Comparison of ENCODE assay signal across 22 mouse cellular contexts in genomic region chr7:82070946-82071727, GRCm38 (mm10).
DNase-seq lines count a peak whose midpoint lies in the region; ATAC-seq and TF ChIP-seq lines count a peak whose summit lies in the region.
"Had no signal": no experiment of that assay in that cellular context is flagged by ENCODE, and none has a peak within 500 bp of the region (broad histone marks: within the 10 kb centered on the region; RNA-seq: fewer than 3 reads in every experiment).

No protein-coding gene starts in this region.

- no peak overlapping the region for H3K27ac ChIP-seq in midbrain, postnatal 0 days (ENCODE audit: low read depth, low read length)
- H3K27ac ChIP-seq: embryonic facial prominence, embryonic 10.5 days; embryonic facial prominence, embryonic 12.5 days; forebrain, embryonic 13.5 days; forebrain, embryonic 15.5 days had no signal

- no peak for TF ChIP-seq CTCF in Patski (IDR thresholded peaks at IDR 0.05)
- TF ChIP-seq CTCF in midbrain, postnatal 0 days (IDR thresholded peaks at IDR 0.05): no peak

- CTCF ChIA-PET in Patski (lab: Charles Lee): interaction anchor here (1.0 kb wide), 1 partner anchor 13 kb away, joined by 3 read pairs; no protein-coding TSS in a partner anchor

- in situ Hi-C loops in Patski (cut with MboI; ENCODE audit: low pct_unique_long_range_greater_than_20kb): no loop called here

- no peak overlapping the region for H3K4me2 ChIP-seq in midbrain, postnatal 0 days (ENCODE audit: low read depth, low read length, poor library complexity, severe bottlenecking)
- H3K4me2 ChIP-seq: embryonic facial prominence, embryonic 12.5 days; forebrain, embryonic 13.5 days; forebrain, embryonic 15.5 days had no signal

- H3K4me1 ChIP-seq in midbrain, postnatal 0 days (ENCODE audit: insufficient read depth, low read length): no peaks in the 10 kb centered on the region; the same call in 1 of the 2 replicates
- H3K4me1 ChIP-seq: embryonic facial prominence, embryonic 10.5 days; embryonic facial prominence, embryonic 12.5 days; forebrain, embryonic 13.5 days; forebrain, embryonic 15.5 days had no signal

- no peak overlapping the region for H3K4me3 ChIP-seq in midbrain, postnatal 0 days (ENCODE audit: low read depth, low read length)
- H3K4me3 ChIP-seq: embryonic facial prominence, embryonic 10.5 days; embryonic facial prominence, embryonic 12.5 days; forebrain, embryonic 13.5 days; forebrain, embryonic 15.5 days had no signal

- WGBS in midbrain, postnatal 0 days: 90% methylated on average over 10 of the region's 10 CpGs

- H3K9me3 ChIP-seq in midbrain, postnatal 0 days (ENCODE audit: low read length): no peaks in the 10 kb centered on the region
- H3K9me3 ChIP-seq: embryonic facial prominence, embryonic 10.5 days; embryonic facial prominence, embryonic 12.5 days; forebrain, embryonic 13.5 days; forebrain, embryonic 15.5 days; G1E had no signal

- peak; percentile 77 for ATAC-seq in Patski
- ATAC-seq in midbrain, postnatal 0 days (ENCODE audit: low FRiP score): no peak
- ATAC-seq: forebrain, embryonic 13.5 days; forebrain, embryonic 15.5 days; forebrain, postnatal 0 days had no signal

- no peaks in the 10 kb centered on the region for H3K36me3 ChIP-seq in midbrain, postnatal 0 days (ENCODE audit: insufficient read depth, low read length)
- H3K36me3 ChIP-seq: embryonic facial prominence, embryonic 10.5 days; embryonic facial prominence, embryonic 12.5 days; forebrain, embryonic 15.5 days; G1E had no signal

- H3K27me3 ChIP-seq in Patski: no peaks in the 10 kb centered on the region
- no peaks in the 10 kb centered on the region for H3K27me3 ChIP-seq in midbrain, postnatal 0 days (ENCODE audit: insufficient read depth, low read length)
- H3K27me3 ChIP-seq: forebrain, embryonic 13.5 days; forebrain, embryonic 15.5 days had no signal

- peak; percentile 80 for DNase-seq in 3134 (ENCODE audit: extremely low read depth, insufficient read length, low spot score)
- DNase-seq in 3T3-L1 (ENCODE audit: low read depth, low spot score): peak; percentile 67
- DNase-seq in Muller cell, postnatal 12 days (ENCODE audit: inconsistent ontology term): peak; percentile 68
- DNase-seq in Patski (ENCODE audit: low read depth, low spot score): peak; percentile 48
- DNase-seq in frontal cortex, postnatal 25 days (ENCODE audit: low spot score in 2 of 2): no peak
- DNase-seq in layer of hippocampus, adult 9-11 months: no peak
- DNase-seq in neural tube, embryonic 10.5 days (ENCODE audit: extremely low spot score, low spot score): no peak
- DNase-seq in midbrain, postnatal 0 days (ENCODE audit: low spot score): no peak
- DNase-seq: adrenal gland, adult 2 months; adrenal gland, postnatal 10 days; adrenal gland, postnatal 25 days; cerebellum, adult 11 months; cerebellum, adult 18-20 months; cerebellum, adult 8-10 months; cerebellum, postnatal 10 days; cerebellum, postnatal 25 days; forebrain, postnatal 0 days had no signal

- POLR2A ChIA-PET in Patski (lab: Charles Lee): interaction anchor here (1.2 kb wide), 1 partner anchor 8 kb away, joined by 3 read pairs; no protein-coding TSS in a partner anchor

- no peak overlapping the region for H3K9ac ChIP-seq in midbrain, postnatal 0 days (replicated peaks; ENCODE audit: low read length, poor library complexity, severe bottlenecking)
- H3K9ac ChIP-seq: embryonic facial prominence, embryonic 12.5 days; forebrain, embryonic 13.5 days; forebrain, embryonic 15.5 days; forebrain, postnatal 0 days had no signal

Comparison
In these comparisons a context has a peak if more than half of its experiments do, and no peak if none do; other contexts are left out.
1. DNase-seq: peak in 3134 (single experiment), 3T3-L1 (single experiment), Muller cell, postnatal 12 days (single experiment) and Patski (single experiment); none in frontal cortex, postnatal 25 days (0 of 2), layer of hippocampus, adult 9-11 months (single experiment), neural tube, embryonic 10.5 days (single experiment) and midbrain, postnatal 0 days (single experiment).